Mouse (Mus musculus): ENCODE results near the gene Pard3.

The Pard3 gene

GRCm38 (mm10) chr8:127229325-127230232 lies 165.9 kb downstream of the Pard3 start:
- no peak for DNase-seq (ENCODE audit: low spot score in 2 of 2)

- DNase-seq (ENCODE audit: low spot score in 2 of 2), result no peak
Observed at GRCm38 (mm10) chr8:127230233-127230595, 166.5 kb downstream of the Pard3 start.

- DNase-seq (ENCODE audit: low spot score in 2 of 2), result no peak
Observed at GRCm38 (mm10) chr8:127243351-127243750, 179.7 kb downstream of the Pard3 start.

- DNase-seq (ENCODE audit: low spot score in 2 of 2), result no peak
Observed at GRCm38 (mm10) chr8:127243841-127244240, 180.1 kb downstream of the Pard3 start.

- DNase-seq (ENCODE audit: low spot score in 2 of 2), result no peak
Observed at GRCm38 (mm10) chr8:127250746-127251145, 187.1 kb downstream of the Pard3 start.

GRCm38 (mm10) chr8:127251476-127251875 lies 187.8 kb downstream of the Pard3 start:
- no peak for DNase-seq (ENCODE audit: low spot score in 2 of 2)

GRCm38 (mm10) chr8:127251985-127252384 lies 188.3 kb downstream of the Pard3 start:
- no peak for DNase-seq (ENCODE audit: low spot score in 2 of 2)

- no peak for DNase-seq (ENCODE audit: low spot score in 2 of 2)
Observed at GRCm38 (mm10) chr8:127254625-127255024, 190.9 kb downstream of the Pard3 start.

- DNase-seq (ENCODE audit: low spot score in 2 of 2), result no peak
Observed at GRCm38 (mm10) chr8:127257086-127257485, 193.4 kb downstream of the Pard3 start.

- DNase-seq (ENCODE audit: low spot score in 2 of 2), result no peak
Observed at GRCm38 (mm10) chr8:127261051-127261450, 197.4 kb downstream of the Pard3 start.

GRCm38 (mm10) chr8:127262026-127262425 lies 198.3 kb downstream of the Pard3 start:
- DNase-seq (ENCODE audit: low spot score in 2 of 2), result no peak

- no peak for DNase-seq (ENCODE audit: low spot score in 2 of 2)
Observed at GRCm38 (mm10) chr8:127262436-127262835, 198.7 kb downstream of the Pard3 start.

GRCm38 (mm10) chr8:127262926-127263325 lies 199.2 kb downstream of the Pard3 start:
- DNase-seq (ENCODE audit: low spot score in 2 of 2), result no peak

- no peak for DNase-seq (ENCODE audit: low spot score in 2 of 2)
Observed at GRCm38 (mm10) chr8:127263457-127263856, 199.8 kb downstream of the Pard3 start.

GRCm38 (mm10) chr8:127264691-127265470 lies 201.2 kb downstream of the Pard3 start:
- DNase-seq (ENCODE audit: low spot score in 2 of 2), result no peak

- DNase-seq (ENCODE audit: low spot score in 2 of 2), result no peak
Observed at GRCm38 (mm10) chr8:127266777-127267176, 203.1 kb downstream of the Pard3 start.

GRCm38 (mm10) chr8:127268239-127269024 lies 204.7 kb downstream of the Pard3 start:
- peak; percentile 5 to 16 for DNase-seq (ENCODE audit: low spot score in 2 of 2)

GRCm38 (mm10) chr8:127269082-127269747 lies 205.5 kb downstream of the Pard3 start:
- DNase-seq (ENCODE audit: low spot score in 2 of 2), result no peak

GRCm38 (mm10) chr8:127271186-127271585 lies 207.5 kb downstream of the Pard3 start:
- no peak for DNase-seq (ENCODE audit: low spot score in 2 of 2)

- no peak for DNase-seq (ENCODE audit: low spot score in 2 of 2)
Observed at GRCm38 (mm10) chr8:127280299-127280974, 216.7 kb downstream of the Pard3 start.

- no peak for DNase-seq (ENCODE audit: low spot score in 2 of 2)
Observed at GRCm38 (mm10) chr8:127281035-127281434, 217.3 kb downstream of the Pard3 start.
